Mouse (Mus musculus) CH12.LX (cell line): Measurements from ENCODE around the gene Rundc3a.

Source experiments
- MAFK ChIP-seq: IDR thresholded peaks from 2 replicates; pipeline ENCODE4 v1.6.1; 2011; ENCODE audit warnings: low read length, improper control_type of control experiment; ENCODE audit not compliant: insufficient replicate concordance
- POLR2A ChIP-seq: IDR thresholded peaks from 2 replicates; pipeline ENCODE4 v1.6.1; 2011; ENCODE audit warnings: low read depth, mild to moderate bottlenecking, improper control_type of control experiment, low read length
- RAD21 ChIP-seq: IDR thresholded peaks from 2 replicates; pipeline ENCODE4 v1.6.1; 2011; ENCODE audit warnings: low read depth, mild to moderate bottlenecking, low read length, improper control_type of control experiment, moderate library complexity
- USF2 ChIP-seq: conservative IDR thresholded peaks from 2 replicates; pipeline ENCODE4 v1.6.1; 2011; ENCODE audit warnings: low read depth, low read length, improper control_type of control experiment

DNA sequence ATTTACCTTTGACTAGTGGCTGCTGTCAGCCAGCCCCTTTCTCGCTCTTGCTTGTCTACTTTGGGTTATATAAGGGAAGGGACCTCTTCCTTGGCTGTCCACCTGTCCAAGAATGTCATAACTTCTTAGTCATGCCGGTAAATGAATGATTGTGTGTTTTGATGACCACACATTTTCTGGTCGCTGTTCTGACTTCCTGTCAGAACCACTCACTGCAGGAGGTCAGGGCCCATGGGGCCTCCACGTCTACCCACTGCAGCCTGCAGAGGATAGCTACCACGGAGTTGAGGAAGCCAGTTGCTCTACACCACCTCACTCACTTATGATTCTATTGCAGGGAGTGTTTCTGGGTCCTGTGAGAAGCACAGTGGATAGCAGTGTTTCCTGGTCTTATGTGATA lies 7.1 kb upstream of the Rundc3a start:
- TF ChIP-seq POLR2A (no peak), USF2 (no peak), RAD21 (no peak), MAFK (peak; percentile 70)
